Mouse (Mus musculus): Measurements from ENCODE around the gene Alyref.
"Not testable (repeated sequence)": the region's sequence is repeated elsewhere in the genome, so short reads cannot be mapped to it uniquely, and the experiment has no call there.

Gene Alyref

GRCm38 (mm10) chr11:120573585-120574277, 24.4 kb downstream of the Alyref start:
- no peak for DNase-seq (ENCODE audit: inconsistent ontology term)

- peak; percentile 100 for DNase-seq (ENCODE audit: inconsistent ontology term)
Measured at GRCm38 (mm10) chr11:120572752-120573584, 25.2 kb downstream of the Alyref start, which contains the start of gene P4hb. Gene P4hb (minus strand): TSS chr11:120573253.

GRCm38 (mm10) chr11:120572417-120572751, 25.8 kb downstream of the Alyref start:
- no peak for DNase-seq (ENCODE audit: inconsistent ontology term)

GRCm38 (mm10) chr11:120571754-120572416, 26.3 kb downstream of the Alyref start:
- peak; percentile 6 for DNase-seq (ENCODE audit: inconsistent ontology term)

GRCm38 (mm10) chr11:120571122-120571521, 27.0 kb downstream of the Alyref start:
- no peak for DNase-seq (ENCODE audit: inconsistent ontology term)

GRCm38 (mm10) chr11:120568324-120568723, 29.8 kb downstream of the Alyref start:
- DNase-seq (ENCODE audit: inconsistent ontology term): no peak

- no peak for DNase-seq (ENCODE audit: inconsistent ontology term)
Measured at GRCm38 (mm10) chr11:120565114-120565513, 33.1 kb downstream of the Alyref start.

- DNase-seq (ENCODE audit: inconsistent ontology term): no peak
Measured at GRCm38 (mm10) chr11:120562949-120563348, 35.2 kb downstream of the Alyref start.

- no peak for DNase-seq (ENCODE audit: inconsistent ontology term)
Measured at GRCm38 (mm10) chr11:120560952-120561728, 37.0 kb downstream of the Alyref start.

- DNase-seq (ENCODE audit: inconsistent ontology term): not testable (repeated sequence)
Measured at GRCm38 (mm10) chr11:120558843-120559242, 39.3 kb downstream of the Alyref start.

- no peak for DNase-seq (ENCODE audit: inconsistent ontology term)
Measured at GRCm38 (mm10) chr11:120555260-120555659, 42.9 kb downstream of the Alyref start.

GRCm38 (mm10) chr11:120554834-120555233, 43.3 kb downstream of the Alyref start:
- peak; percentile 78 for DNase-seq (ENCODE audit: inconsistent ontology term)

- no peak for DNase-seq (ENCODE audit: inconsistent ontology term)
Measured at GRCm38 (mm10) chr11:120552736-120553135, 45.4 kb downstream of the Alyref start.

- DNase-seq (ENCODE audit: inconsistent ontology term): no peak
Measured at GRCm38 (mm10) chr11:120550810-120551440, 47.2 kb downstream of the Alyref start, which contains the start of gene Ppp1r27. Gene Ppp1r27 (minus strand): TSS chr11:120551132.

- no peak for DNase-seq (ENCODE audit: inconsistent ontology term)
Measured at GRCm38 (mm10) chr11:120549986-120550809, 48.0 kb downstream of the Alyref start.

- peak; percentile 95 for DNase-seq (ENCODE audit: inconsistent ontology term)
Measured at GRCm38 (mm10) chr11:120549168-120549945, 48.8 kb downstream of the Alyref start, which contains the start of gene Mcrip1. Gene Mcrip1 (minus strand): TSS chr11:120549727.

GRCm38 (mm10) chr11:120548786-120549167, 49.4 kb downstream of the Alyref start:
- no peak for DNase-seq (ENCODE audit: inconsistent ontology term)

- DNase-seq (ENCODE audit: inconsistent ontology term): no peak
Measured at GRCm38 (mm10) chr11:120548214-120548613, 50.0 kb downstream of the Alyref start.

GRCm38 (mm10) chr11:120547469-120547868, 50.7 kb downstream of the Alyref start:
- DNase-seq (ENCODE audit: inconsistent ontology term): no peak
